Mouse (Mus musculus) intestine, postnatal 0 days (tissue): ENCODE data around the gene Ces1d. TPM values are rescaled to one million over a fixed set of nuclear protein-coding genes. Genes with fewer than 3 reads are reported as not detected.

Experiments used
- ATAC-seq: fragments of 200-750 bp; cut with Nextera tagmentation; 2 replicates; pipeline ENCODE4 v1.8.0; 2017; ENCODE audit warnings: mild to moderate bottlenecking, moderate TSS enrichment, moderate library complexity
- H3K27ac ChIP-seq: fragments of 300-500 bp; sonication (generic); 2 replicates; pipeline ENCODE4 v1.5.1; 2014; ENCODE audit warnings: mild to moderate bottlenecking, low read depth, low read length, moderate library complexity
- H3K27me3 ChIP-seq: fragments of 300-500 bp; sonication (generic); replicated peaks from 2 replicates; pipeline ENCODE4 v1.6.1; 2014; ENCODE audit warnings: low read length, mixed read lengths; ENCODE audit not compliant: control insufficient read depth, insufficient read depth
- H3K36me3 ChIP-seq: fragments of 300-500 bp; sonication (generic); 2 replicates; pipeline ENCODE4 v1.6.1; 2014; ENCODE audit warnings: mild to moderate bottlenecking, moderate library complexity; ENCODE audit not compliant: control insufficient read depth, insufficient read depth
- H3K4me1 ChIP-seq: fragments of 300-500 bp; sonication (generic); replicated peaks from 2 replicates; pipeline ENCODE4 v1.6.1; 2014; ENCODE audit warnings: antibody characterized with exemption, low read length, mixed read lengths; ENCODE audit not compliant: control insufficient read depth, insufficient read depth
- H3K4me2 ChIP-seq: fragments of 300-500 bp; sonication (generic); replicated peaks from 2 replicates; pipeline ENCODE4 v1.6.1; 2014; ENCODE audit warnings: low read depth, mild to moderate bottlenecking, moderate library complexity
- H3K4me3 ChIP-seq: fragments of 300-500 bp; sonication (generic); 2 replicates; pipeline ENCODE4 v1.5.1; 2014; ENCODE audit warnings: low read depth, low read length
- H3K9ac ChIP-seq: fragments of 300-500 bp; sonication (generic); 2 replicates; pipeline ENCODE4 v1.6.1; 2014; ENCODE audit warnings: mild to moderate bottlenecking, low read depth, low read length
- H3K9me3 ChIP-seq: fragments of 300-500 bp; sonication (generic); 2 replicates; pipeline ENCODE4 v1.6.1; 2016; ENCODE audit warnings: mixed run types; ENCODE audit not compliant: control insufficient read depth
- CTCF ChIP-seq: sonication (generic); IDR thresholded peaks from 2 replicates; pipeline ENCODE4 v1.5.1; 2016; ENCODE audit warnings: low read depth, mild to moderate bottlenecking, control low read depth, antibody characterized with exemption, moderate library complexity
- WGBS: fragments of 180-500 bp; shearing (Covaris S2); extraction: QIAGEN DNeasy Blood & Tissue Kit; methylation state at CpG from one replicate; pipeline ENCODE4 v1.1.7; 2014; 5-methylcytosine and 5-hydroxymethylcytosine counted together
- polyA plus RNA-seq: library from polyadenylated mRNA; unstranded; fragments of >200 nt; fragmentation: Nextera tagmentation; extraction: Ambion mirVana; gene quantifications from 2 replicates; pipeline ENCODE4 v1.2.1, GENCODE M21; 2015

Ces1d gene
- polyA plus RNA-seq, 1 experiment from 2014 or later, result 0.22 TPM

- Histone ChIP-seq H3K9me3 (no peaks in the 10 kb centered on the region), H3K36me3 (no peaks in the 10 kb centered on the region), H3K27ac (no peak overlapping the region), H3K4me2 (no peak overlapping the region), H3K4me3 (no peak overlapping the region), H3K4me1 (no peaks in the 10 kb centered on the region), H3K27me3 (no peaks in the 10 kb centered on the region), H3K9ac (no peak overlapping the region)
- TF ChIP-seq CTCF, result no peak
- ATAC-seq, result no peak
- 91% methylated on average over 1 of the region's 1 CpGs for WGBS
Measured at GRCm38 (mm10) chr8:93122005-93122404, 75.6 kb downstream of the Ces1d start.

Other genes starting within 250 kb of the Ces1d start
- not detected in 2 replicates for gene Slc6a2, start 237.8 kb downstream of the Ces1d start, polyA plus RNA-seq
- gene Ces1a, start 149.6 kb downstream of the Ces1d start, polyA plus RNA-seq, result not detected in 2 replicates
- gene Ces1b, start 117.8 kb downstream of the Ces1d start, polyA plus RNA-seq, result 0.10 TPM in 1 of 2 replicates, not detected in the other
- 6.0 TPM in 2 replicates for gene Ces1c, start 66.6 kb downstream of the Ces1d start, polyA plus RNA-seq
- 0.66 and 1.1 TPM in 2 replicates for gene Ces1e, start 31.8 kb upstream of the Ces1d start, polyA plus RNA-seq
- gene Ces1f, start 81.9 kb upstream of the Ces1d start, polyA plus RNA-seq, result 0.59 and 0.71 TPM in 2 replicates
- gene Ces1g, start 139.5 kb upstream of the Ces1d start, polyA plus RNA-seq, result 0.16 TPM in 1 of 2 replicates, not detected in the other
- gene Ces1h, start 181.9 kb upstream of the Ces1d start, polyA plus RNA-seq, result not detected in 2 replicates